Mouse (Mus musculus) embryonic fibroblast, embryonic 13.5 days (primary cell): ENCODE data around the gene Gapdhs. TPM values are rescaled to one million over a fixed set of nuclear protein-coding genes. Genes with fewer than 3 reads are reported as not detected.
"Not testable (repeated sequence)": the region's sequence is repeated elsewhere in the genome, so short reads cannot be mapped to it uniquely, and the experiment has no call there.

Source experiments
- H3K27ac ChIP-seq: 2 replicates; pipeline ENCODE4 v1.5.1; 2012; ENCODE audit warnings: low read length, control low read depth, inconsistent platforms; ENCODE audit not compliant: insufficient read depth
- H3K4me1 ChIP-seq: 2 replicates; pipeline ENCODE4 v1.6.1; 2011; ENCODE audit warnings: low read length; ENCODE audit not compliant: control insufficient read depth, insufficient read depth
- H3K4me3 ChIP-seq: 2 replicates; pipeline ENCODE4 v1.5.1; 2011; ENCODE audit warnings: mild to moderate bottlenecking, control low read depth, low read length; ENCODE audit not compliant: insufficient read depth
- CTCF ChIP-seq: IDR thresholded peaks from 2 replicates; pipeline ENCODE4 v1.5.1; 2011; ENCODE audit warnings: mild to moderate bottlenecking, control low read depth, low read length, moderate library complexity, borderline replicate concordance; ENCODE audit not compliant: insufficient read depth
- POLR2A ChIP-seq: IDR thresholded peaks from 2 replicates; pipeline ENCODE4 v1.6.1; 2011; ENCODE audit warnings: low read depth, mild to moderate bottlenecking, control low read depth, low read length, moderate library complexity
- polyA plus RNA-seq: library from polyadenylated mRNA; stranded (reverse); fragments of >200 nt; gene quantifications from 2 replicates; pipeline ENCODE4 v1.2.4, GENCODE M21; 2011; ENCODE audit warnings: low read depth; ENCODE audit not compliant: missing spikeins, insufficient read length

Gene Gapdhs
- polyA plus RNA-seq = not detected in 2 replicates

GRCm38 (mm10) chr7:30743617-30744016 is at the start of gene Gapdhs:
Gene Gapdhs (minus strand): TSS chr7:30743681.
- H3K4me3 ChIP-seq, H3K4me1 ChIP-seq, H3K27ac ChIP-seq: not testable (repeated sequence)

- Histone ChIP-seq H3K4me1 (no peaks in the 10 kb centered on the region), H3K27ac (no peak overlapping the region), H3K4me3 (no peak overlapping the region)
- no peak for TF ChIP-seq POLR2A
Observed at GRCm38 (mm10) chr7:30791921-30792320, 48.4 kb upstream of the Gapdhs start.

- H3K27ac ChIP-seq = no peak overlapping the region
- H3K4me3 ChIP-seq = no peak overlapping the region
- TF ChIP-seq CTCF (no peak), POLR2A (no peak)
- H3K4me1 ChIP-seq = no peaks in the 10 kb centered on the region
Observed at GRCm38 (mm10) chr7:30790141-30790540, 46.7 kb upstream of the Gapdhs start.

GRCm38 (mm10) chr7:30787377-30788022 is 44.0 kb upstream of the Gapdhs start, which contains the start of gene Krtdap:
Gene Krtdap (plus strand): TSS chr7:30787896.
- no peak within 1 kb of the TSS for H3K27ac ChIP-seq
- no peak for TF ChIP-seq POLR2A
- no peak for TF ChIP-seq CTCF
- H3K4me1 ChIP-seq = no peaks in the 10 kb centered on the region
- H3K4me3 ChIP-seq = no peak within 1 kb of the TSS

GRCm38 (mm10) chr7:30785721-30786546 is 42.5 kb upstream of the Gapdhs start:
- no peak overlapping the region for H3K27ac ChIP-seq
- TF ChIP-seq POLR2A (no peak), CTCF (no peak)
- H3K4me3 ChIP-seq = no peak overlapping the region
- no peaks in the 10 kb centered on the region for H3K4me1 ChIP-seq

GRCm38 (mm10) chr7:30785154-30785553 is 41.7 kb upstream of the Gapdhs start:
- Histone ChIP-seq H3K4me3 (no peak overlapping the region), H3K27ac (no peak overlapping the region), H3K4me1 (no peaks in the 10 kb centered on the region)
- TF ChIP-seq CTCF = no peak
- no peak for TF ChIP-seq POLR2A

GRCm38 (mm10) chr7:30782658-30783057 is 39.2 kb upstream of the Gapdhs start:
- Histone ChIP-seq H3K4me3 (no peak overlapping the region), H3K4me1 (no peaks in the 10 kb centered on the region), H3K27ac (no peak overlapping the region)
- TF ChIP-seq CTCF (no peak), POLR2A (no peak)

- Histone ChIP-seq H3K4me1 (no peaks in the 10 kb centered on the region), H3K27ac (no peak overlapping the region), H3K4me3 (no peak overlapping the region)
- TF ChIP-seq POLR2A = no peak
- TF ChIP-seq CTCF = no peak
Observed at GRCm38 (mm10) chr7:30781792-30782191, 38.3 kb upstream of the Gapdhs start.

- Histone ChIP-seq H3K4me3 (no peak overlapping the region), H3K4me1 (no peaks in the 10 kb centered on the region), H3K27ac (no peak overlapping the region)
- no peak for TF ChIP-seq CTCF
- no peak for TF ChIP-seq POLR2A
Observed at GRCm38 (mm10) chr7:30777911-30778310, 34.4 kb upstream of the Gapdhs start.

GRCm38 (mm10) chr7:30777081-30777579 is 33.6 kb upstream of the Gapdhs start:
- no peak for TF ChIP-seq POLR2A
- TF ChIP-seq CTCF = no peak

More at GRCm38 (mm10) chr7:30777081-30777579, 33.6 kb upstream of the Gapdhs start:
- Histone ChIP-seq H3K4me1 (no peaks in the 10 kb centered on the region), H3K27ac (no peak overlapping the region), H3K4me3 (no peak overlapping the region)
